Mouse (Mus musculus) limb, embryonic 14.5 days (tissue): ENCODE data around the gene Dnajb3. TPM values are rescaled to one million over a fixed set of nuclear protein-coding genes. Genes with fewer than 3 reads are reported as not detected.

Experiments
- ATAC-seq: fragments of 200-750 bp; cut with Nextera tagmentation; 2 replicates; pipeline ENCODE4 v1.8.0; 2017; ENCODE audit warnings: low read depth, moderate number of reproducible peaks, moderate TSS enrichment; ENCODE audit not compliant: low FRiP score
- DNase-seq: peaks from one replicate; pipeline ENCODE4 v3.0.0-alpha.2; 2015; ENCODE audit warnings: low spot score
- H3K27ac ChIP-seq: fragments of 300-500 bp; sonication (generic); replicated peaks from 2 replicates; pipeline ENCODE4 v1.5.1; 2014; ENCODE audit warnings: low read depth, mild to moderate bottlenecking, low read length, moderate library complexity, mixed read lengths
- H3K27me3 ChIP-seq: fragments of 300-500 bp; sonication (generic); 2 replicates; pipeline ENCODE4 v1.6.1; 2014; ENCODE audit warnings: low read length, mixed read lengths; ENCODE audit not compliant: control insufficient read depth, insufficient read depth
- H3K36me3 ChIP-seq: fragments of 300-500 bp; sonication (generic); 2 replicates; pipeline ENCODE4 v1.6.1; 2014; ENCODE audit warnings: mild to moderate bottlenecking, low read length, moderate library complexity, mixed read lengths; ENCODE audit not compliant: control insufficient read depth, insufficient read depth
- H3K4me1 ChIP-seq: fragments of 300-500 bp; sonication (generic); 2 replicates; pipeline ENCODE4 v1.6.1; 2014; ENCODE audit warnings: antibody characterized with exemption, low read length, mixed read lengths; ENCODE audit not compliant: control insufficient read depth, insufficient read depth
- H3K4me2 ChIP-seq: fragments of 300-500 bp; sonication (generic); replicated peaks from 2 replicates; pipeline ENCODE4 v1.6.1; 2014; ENCODE audit warnings: low read depth, mild to moderate bottlenecking, low read length, moderate library complexity; ENCODE audit not compliant: severe bottlenecking
- H3K4me3 ChIP-seq: fragments of 300-500 bp; sonication (generic); replicated peaks from 2 replicates; pipeline ENCODE4 v1.5.1; 2014; ENCODE audit warnings: low read length
- H3K9ac ChIP-seq: fragments of 300-500 bp; sonication (generic); 2 replicates; pipeline ENCODE4 v1.6.1; 2014; ENCODE audit warnings: mild to moderate bottlenecking, low read depth, low read length, moderate library complexity; ENCODE audit not compliant: severe bottlenecking
- H3K9me3 ChIP-seq: fragments of 300-500 bp; sonication (generic); 2 replicates; pipeline ENCODE4 v1.6.1; 2016; ENCODE audit warnings: low read length; ENCODE audit not compliant: control insufficient read depth
- POLR2A ChIP-seq: fragments of 200-500 bp; IDR thresholded peaks from 2 replicates; pipeline ENCODE4 v1.8.0; 2012; ENCODE audit warnings: inconsistent platforms, mild to moderate bottlenecking, moderate library complexity, borderline replicate concordance; ENCODE audit not compliant: insufficient read depth, insufficient read length; ENCODE audit errors: extremely low read depth
- WGBS: fragments of 180-500 bp; shearing (Covaris S2); extraction: QIAGEN DNeasy Blood & Tissue Kit; methylation state at CpG from one replicate; pipeline ENCODE4 v1.1.7; 2014; 5-methylcytosine and 5-hydroxymethylcytosine counted together
- polyA plus RNA-seq, 2 experiments: library from polyadenylated mRNA; depleted of rRNA in 1 of 2; stranded (reverse) in 1 of 2; unstranded in 1 of 2; fragments of >200 nt; fragmentation: Nextera tagmentation in 1 of 2; extraction: Ambion mirVana in 1 of 2; gene quantifications; 2 replicates each; pipeline versions ENCODE4 v1.2.1 to v1.2.3; 2012 to 2014

Gene Dnajb3
- polyA plus RNA-seq, 2 experiments, result 9.1 to 10.5 TPM

DNA sequence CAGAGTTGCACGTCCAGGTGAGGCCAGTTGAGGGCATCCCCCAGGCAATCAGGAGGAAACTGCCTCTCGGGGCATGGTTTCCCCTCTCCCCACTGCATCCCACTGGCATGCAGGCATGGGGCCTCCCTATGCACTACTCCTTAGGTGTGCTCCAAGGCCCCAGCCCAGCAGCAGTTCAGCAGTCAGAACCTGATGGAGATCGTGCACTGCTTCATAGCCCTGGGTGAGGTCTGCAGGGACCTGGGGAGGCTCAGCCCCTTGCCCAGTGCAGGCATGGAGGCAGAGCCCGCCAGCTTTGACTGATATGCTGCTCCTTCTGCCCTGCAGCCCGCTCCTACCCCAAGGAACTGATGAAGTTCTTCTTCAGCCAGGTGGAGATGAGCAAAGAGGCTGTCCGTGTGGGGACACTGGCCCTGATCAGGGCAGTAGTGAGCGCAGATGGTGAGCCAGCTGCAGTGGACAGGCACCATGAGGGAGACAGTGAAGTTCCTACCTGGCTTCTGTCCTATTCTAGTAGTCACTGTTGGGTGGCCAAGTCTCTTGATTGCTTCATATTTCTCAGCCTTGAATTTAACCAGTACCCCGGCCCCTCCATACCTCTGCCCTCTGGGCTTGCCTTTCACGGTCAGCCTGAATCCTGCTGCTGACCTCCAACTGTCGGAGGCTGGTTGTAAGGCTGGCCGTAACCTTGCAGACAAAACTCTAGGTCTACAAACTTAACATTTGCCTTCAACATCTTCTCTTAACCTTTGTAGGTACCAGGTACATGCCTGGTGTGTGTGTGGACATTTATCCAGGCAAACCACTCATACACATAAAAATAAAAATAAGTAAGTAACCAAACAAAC lies 29.7 kb upstream of the Dnajb3 start:
- no peaks in the 10 kb centered on the region for H3K4me1 ChIP-seq
- H3K27ac ChIP-seq, result no peak overlapping the region
- no peak overlapping the region for H3K9ac ChIP-seq
- 63% methylated on average over 11 of the region's 11 CpGs for WGBS
- DNase-seq (no peak), ATAC-seq (no peak)
- H3K9me3 ChIP-seq, result peaks cover 96% of the 10 kb centered on the region
- no peak overlapping the region for H3K4me3 ChIP-seq
- no peaks in the 10 kb centered on the region for H3K27me3 ChIP-seq
- TF ChIP-seq POLR2A, result no peak
- H3K36me3 ChIP-seq, result no peaks in the 10 kb centered on the region
- H3K4me2 ChIP-seq, result no peak overlapping the region

DNA sequence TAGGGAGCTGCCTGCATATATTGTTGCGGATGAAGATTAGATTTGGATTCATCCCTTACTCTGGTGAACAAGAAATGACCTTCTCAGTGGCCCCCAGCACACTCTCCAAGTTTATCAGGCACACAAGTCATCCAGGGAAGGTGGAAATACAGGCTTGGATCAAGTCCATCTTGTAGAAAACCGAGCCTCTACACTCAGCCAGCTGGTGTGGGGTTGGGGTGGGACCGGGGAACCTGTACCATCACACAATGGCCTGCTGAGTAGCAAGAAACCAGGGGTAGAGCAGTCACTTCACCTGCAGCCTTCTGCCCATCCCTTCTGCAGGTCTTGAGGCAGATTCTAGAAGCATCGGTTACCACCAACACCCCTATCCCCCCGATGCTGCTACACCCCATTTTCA lies 29.1 kb upstream of the Dnajb3 start:
- no peak overlapping the region for H3K9ac ChIP-seq
- H3K9me3 ChIP-seq, result peaks cover 96% of the 10 kb centered on the region
- H3K4me1 ChIP-seq, result no peaks in the 10 kb centered on the region
- no peak for TF ChIP-seq POLR2A
- H3K4me3 ChIP-seq, result no peak overlapping the region
- no peak for ATAC-seq
- H3K27me3 ChIP-seq, result no peaks in the 10 kb centered on the region
- 40% methylated on average over 5 of the region's 5 CpGs for WGBS
- no peak for DNase-seq
- H3K36me3 ChIP-seq, result no peaks in the 10 kb centered on the region
- H3K4me2 ChIP-seq, result no peak overlapping the region
- H3K27ac ChIP-seq, result no peak overlapping the region

DNA sequence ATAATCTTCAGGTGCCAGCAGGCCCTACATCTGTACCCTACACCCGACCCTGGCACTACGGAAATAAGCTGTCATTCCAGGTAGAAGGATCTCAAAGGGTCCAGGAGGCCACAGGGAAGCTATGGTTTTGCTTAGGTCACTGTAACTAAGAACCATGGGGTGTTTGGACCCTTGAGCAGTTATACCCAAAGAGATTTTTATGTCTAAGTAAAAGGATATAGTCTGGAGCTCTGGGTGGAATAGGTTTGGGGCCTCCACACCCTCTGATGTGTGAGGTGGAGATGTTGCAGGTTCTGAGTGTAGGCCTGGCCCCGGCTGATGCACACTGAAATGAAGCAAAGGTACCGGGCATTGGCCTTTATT lies 28.6 kb upstream of the Dnajb3 start:
- Histone ChIP-seq H3K9ac (no peak overlapping the region), H3K27ac (no peak overlapping the region), H3K4me3 (no peak overlapping the region), H3K27me3 (no peaks in the 10 kb centered on the region), H3K9me3 (peaks cover 96% of the 10 kb centered on the region), H3K4me1 (no peaks in the 10 kb centered on the region), H3K36me3 (no peaks in the 10 kb centered on the region), H3K4me2 (no peak overlapping the region)
- WGBS, result 59% methylated on average over 4 of the region's 4 CpGs
- DNase-seq (no peak), ATAC-seq (no peak)
- no peak for TF ChIP-seq POLR2A

DNA sequence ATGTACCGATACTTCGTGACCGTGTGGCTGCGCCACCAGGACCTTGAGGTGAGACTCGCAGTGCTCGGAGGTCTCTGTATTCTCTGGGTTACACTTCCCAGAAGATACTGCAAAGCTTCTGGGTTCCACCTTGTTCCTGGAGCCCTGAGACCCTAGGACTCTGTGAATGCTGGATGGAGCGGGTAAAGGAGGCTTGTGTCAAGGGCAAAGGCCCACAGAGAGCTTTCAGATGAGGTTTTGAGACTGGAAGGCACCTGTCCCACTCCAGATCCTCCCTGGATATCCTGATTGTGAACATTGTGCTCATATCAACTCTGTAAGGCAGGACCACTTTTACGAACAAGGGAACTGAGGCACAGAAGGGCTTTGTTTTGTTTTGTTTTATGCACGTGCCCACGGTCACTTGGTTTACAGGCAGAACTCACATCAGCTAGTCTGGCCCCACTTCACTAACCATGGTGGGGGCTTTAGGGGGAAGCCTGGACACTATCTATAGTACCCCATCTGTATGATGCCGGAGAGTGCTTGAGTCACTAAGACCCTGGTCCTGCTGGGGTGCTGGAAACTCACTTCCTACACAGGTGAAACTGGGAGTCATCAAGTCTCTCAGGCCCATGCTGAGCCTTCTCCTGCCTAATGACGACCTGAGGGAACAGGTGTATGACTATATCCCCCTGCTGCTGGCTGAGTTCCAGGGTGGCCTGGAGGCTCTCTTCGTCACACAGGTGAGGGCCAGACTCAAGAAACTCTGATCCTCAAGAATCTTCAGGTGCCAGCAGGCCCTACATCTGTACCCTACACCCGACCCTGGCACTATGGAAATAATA lies 28.1 kb upstream of the Dnajb3 start:
- 67% methylated on average over 14 of the region's 14 CpGs for whole genome bisulfite sequencing
- no peaks in the 10 kb centered on the region for H3K4me1 ChIP-seq
- no peaks in the 10 kb centered on the region for H3K36me3 ChIP-seq
- H3K9ac ChIP-seq, result no peak overlapping the region
- DNase-seq, result no peak
- no peak overlapping the region for H3K4me2 ChIP-seq
- no peaks in the 10 kb centered on the region for H3K27me3 ChIP-seq
- H3K4me3 ChIP-seq, result no peak overlapping the region
- no peak overlapping the region for H3K27ac ChIP-seq
- H3K9me3 ChIP-seq, result peaks cover 96% of the 10 kb centered on the region
- TF ChIP-seq POLR2A, result no peak
- no peak for ATAC-seq

DNA sequence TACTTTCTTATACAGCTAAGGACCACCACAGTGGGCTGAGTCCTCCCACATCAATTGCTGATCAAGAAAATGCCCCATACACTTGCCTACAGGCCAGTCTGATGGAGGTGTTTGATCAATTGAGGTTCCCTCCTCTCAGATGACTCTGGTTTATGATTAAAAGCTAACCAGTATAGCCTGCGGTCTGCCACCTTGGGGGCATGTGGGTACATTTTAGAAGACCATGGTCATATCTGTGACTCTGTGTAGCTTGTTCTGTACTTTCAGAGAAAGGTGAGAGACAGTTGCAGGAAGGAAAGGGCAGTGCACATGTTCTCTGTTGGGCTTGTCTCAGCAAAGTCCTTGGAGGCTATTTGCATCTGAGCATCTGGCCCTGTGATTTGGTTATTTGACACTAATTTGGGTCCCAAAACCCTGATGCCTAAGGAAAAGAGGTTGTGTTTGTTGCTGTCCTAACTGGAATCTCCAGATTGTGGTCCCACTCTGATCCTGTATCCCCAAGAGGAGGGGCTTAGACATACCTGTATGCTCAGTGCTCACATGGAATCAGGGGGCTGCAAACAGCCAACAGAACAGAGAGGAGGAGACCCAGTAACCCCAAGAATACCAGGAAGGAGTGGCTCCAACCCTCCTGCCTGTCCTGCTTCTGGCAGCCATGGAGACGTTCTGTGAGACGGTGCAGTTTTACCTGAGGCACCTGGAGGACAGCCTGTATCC lies 27.2 kb upstream of the Dnajb3 start:
- Histone ChIP-seq H3K9me3 (peaks cover 96% of the 10 kb centered on the region), H3K9ac (no peak overlapping the region), H3K4me2 (no peak overlapping the region), H3K27ac (no peak overlapping the region), H3K4me1 (no peaks in the 10 kb centered on the region), H3K36me3 (no peaks in the 10 kb centered on the region), H3K4me3 (no peak overlapping the region), H3K27me3 (no peaks in the 10 kb centered on the region)
- WGBS, result 53% methylated on average over 3 of the region's 3 CpGs
- no peak for DNase-seq
- no peak for TF ChIP-seq POLR2A
- ATAC-seq, result no peak
